Mouse (Mus musculus) thymus, postnatal 36 days (tissue): ENCODE measurements around the gene Atp6v0e.

ENCODE experiments used
- DNase-seq, 2 experiments: peaks; one replicate each; pipeline ENCODE4 v3.0.0; 2022; ENCODE audit warnings: mixed read lengths in 2 of 2

Atp6v0e gene

GRCm38 (mm10) chr17:26721802-26722201 is 58.8 kb downstream of the Atp6v0e start:
- no peak for DNase-seq

GRCm38 (mm10) chr17:26724790-26725189 is 61.8 kb downstream of the Atp6v0e start:
- no peak for DNase-seq

- no peak for DNase-seq
Observed at GRCm38 (mm10) chr17:26726674-26727073, 63.6 kb downstream of the Atp6v0e start.

GRCm38 (mm10) chr17:26727110-26727755 is 64.2 kb downstream of the Atp6v0e start:
- no peak for DNase-seq

GRCm38 (mm10) chr17:26742581-26742980 is 79.5 kb downstream of the Atp6v0e start:
- no peak for DNase-seq

GRCm38 (mm10) chr17:26743294-26743693 is 80.3 kb downstream of the Atp6v0e start:
- no peak for DNase-seq
